Mouse (Mus musculus) spleen, postnatal 10 days (tissue): Measurements from ENCODE around the gene Gtf3c4.
A peak's percentile ranks its signal among the peaks of the same experiment; 100 is the strongest.

Experiments
- DNase-seq, 2 experiments: peaks; one replicate each; pipeline ENCODE4 v3.0.0; 2021 to 2022; ENCODE audit warnings: low spot score in 2 of 2

Gene Gtf3c4

GRCm38 (mm10) chr2:28803406-28803805 lies 36.8 kb downstream of the Gtf3c4 start:
- DNase-seq, result no peak

GRCm38 (mm10) chr2:28799575-28799974 lies 40.6 kb downstream of the Gtf3c4 start:
- DNase-seq, result no peak

- no peak for DNase-seq
Measured at GRCm38 (mm10) chr2:28798390-28798789, 41.8 kb downstream of the Gtf3c4 start.

GRCm38 (mm10) chr2:28797490-28798106 lies 42.6 kb downstream of the Gtf3c4 start:
- DNase-seq, result no peak

GRCm38 (mm10) chr2:28796298-28796697 lies 43.9 kb downstream of the Gtf3c4 start:
- DNase-seq, result no peak

GRCm38 (mm10) chr2:28794623-28795022 lies 45.5 kb downstream of the Gtf3c4 start:
- DNase-seq, result peak in 1 of 2 experiments; percentile 27

- no peak for DNase-seq
Measured at GRCm38 (mm10) chr2:28792931-28793610, 47.1 kb downstream of the Gtf3c4 start.

GRCm38 (mm10) chr2:28787067-28787619 lies 53.0 kb downstream of the Gtf3c4 start:
- DNase-seq, result no peak

GRCm38 (mm10) chr2:28786355-28787066 lies 53.6 kb downstream of the Gtf3c4 start:
- no peak for DNase-seq

- no peak for DNase-seq
Measured at GRCm38 (mm10) chr2:28781310-28781709, 58.9 kb downstream of the Gtf3c4 start.

GRCm38 (mm10) chr2:28780001-28780782 lies 60.0 kb downstream of the Gtf3c4 start:
- DNase-seq, result no peak

- DNase-seq, result no peak
Measured at GRCm38 (mm10) chr2:28776728-28777127, 63.4 kb downstream of the Gtf3c4 start.

- DNase-seq, result no peak
Measured at GRCm38 (mm10) chr2:28774073-28774472, 66.1 kb downstream of the Gtf3c4 start.
